ENCODE assay signal across 8 mouse cellular contexts in genomic region chr16:20716841-20717180, GRCm38 (mm10). TPM values are rescaled to one million over a fixed set of nuclear protein-coding genes. Genes with fewer than 3 reads are reported as not detected.
A peak's percentile ranks its signal among the peaks of the same experiment; 100 is the strongest.
DNase-seq lines count a peak whose midpoint lies in the region; ATAC-seq and TF ChIP-seq lines count a peak whose summit lies in the region.

No protein-coding gene starts in this region.

- intact Hi-C loops in heart, postnatal 25 days (cut with DNase I), result loop anchor here (2.0 to 5.0 kb wide), 2 partner anchors 16 to 180 kb away; partner anchors contain the start of gene Ap2m1

- peaks cover 5% of the 10 kb centered on the region; the same call in 1 of the 2 replicates for H3K27me3 ChIP-seq in heart, embryonic 10.5 days (ENCODE audit: insufficient read depth, poor library complexity, severe bottlenecking)
- H3K27me3 ChIP-seq in E14TG2a.4 (ENCODE audit: insufficient read depth, low read length), result no peaks in the 10 kb centered on the region
- no peaks in the 10 kb centered on the region for H3K27me3 ChIP-seq in forebrain, embryonic 16.5 days (replicated peaks; ENCODE audit: control insufficient read depth, insufficient read depth, low read length)

- no peak for TF ChIP-seq CTCF in E14TG2a.4 (conservative IDR thresholded peaks at IDR 0.05; ENCODE audit: low read length)

- peak overlapping the region; percentile 71 for H3K9ac ChIP-seq in forebrain, embryonic 16.5 days (replicated peaks; ENCODE audit: low read depth, low read length)

- no peaks in the 10 kb centered on the region for H3K9me3 ChIP-seq in heart, embryonic 10.5 days
- H3K9me3 ChIP-seq in E14TG2a.4 (ENCODE audit: low read length), result peaks cover 5% of the 10 kb centered on the region
- no peaks in the 10 kb centered on the region for H3K9me3 ChIP-seq in forebrain, embryonic 16.5 days (ENCODE audit: control insufficient read depth, low read length)

- H3K27ac ChIP-seq in heart, embryonic 10.5 days, result peak overlapping the region; percentile 91
- peak overlapping the region; percentile 87 for H3K27ac ChIP-seq in forebrain, embryonic 16.5 days (ENCODE audit: low read length)

- peak; percentile 11 for ATAC-seq in forebrain, embryonic 16.5 days

- H3K4me1 ChIP-seq in heart, embryonic 10.5 days, result peaks cover 49% of the 10 kb centered on the region
- H3K4me1 ChIP-seq in E14TG2a.4 (replicated peaks; ENCODE audit: low read depth, low read length), result peaks cover 75% of the 10 kb centered on the region
- H3K4me1 ChIP-seq in forebrain, embryonic 16.5 days (replicated peaks; ENCODE audit: control insufficient read depth, insufficient read depth, low read length), result peaks cover 36% of the 10 kb centered on the region

- H3K36me3 ChIP-seq in heart, embryonic 10.5 days, result peaks cover 26% of the 10 kb centered on the region
- H3K36me3 ChIP-seq in E14TG2a.4 (ENCODE audit: insufficient read depth, low read length), result peaks cover 46% of the 10 kb centered on the region
- H3K36me3 ChIP-seq in forebrain, embryonic 16.5 days (ENCODE audit: control insufficient read depth, insufficient read depth), result no peaks in the 10 kb centered on the region

- peak overlapping the region; percentile 66 for H3K4me3 ChIP-seq in heart, embryonic 10.5 days
- H3K4me3 ChIP-seq in E14TG2a.4 (replicated peaks; ENCODE audit: low read length), result peak overlapping the region; percentile 88
- H3K4me3 ChIP-seq in forebrain, embryonic 16.5 days (replicated peaks; ENCODE audit: low read length), result peak overlapping the region; percentile 53

- H3K4me2 ChIP-seq in forebrain, embryonic 16.5 days (ENCODE audit: low read length), result peak overlapping the region; percentile 92

- 0% methylated on average over 8 of the region's 8 CpGs for WGBS in heart, embryonic 10.5 days
- 1% methylated on average over 8 of the region's 8 CpGs for whole genome bisulfite sequencing in forebrain, embryonic 16.5 days

- no peak for DNase-seq in heart, embryonic 10.5 days (ENCODE audit: low spot score)
- no peak for DNase-seq in heart, postnatal 25 days (ENCODE audit: low spot score)
- peak; percentile 19 for DNase-seq in lung, postnatal 14 days
- DNase-seq in MN1 (ENCODE audit: low spot score), result no peak
- DNase-seq in thymus, postnatal 36 days, result no peak
- DNase-seq in urinary bladder, postnatal 25 days (ENCODE audit: low spot score), result no peak

RNA-seq across cellular contexts. Expression of gene Polr2h, which starts 0.7 kb away (rescaled TPM):
- 68.8 and 103 TPM in 2 replicates for polyA plus RNA-seq in heart, embryonic 10.5 days (2016; fragmentation: Nextera tagmentation; extraction: Ambion mirVana)
- 10 to 100 TPM in 1 of 2 experiments, 1 to 10 TPM in 1; 9.0 to 10.5 TPM for total RNA-seq in heart, postnatal 25 days (2021)
- polyA plus RNA-seq in forebrain, embryonic 16.5 days (2015; fragmentation: Nextera tagmentation; extraction: Ambion mirVana), result 84.5 and 94.4 TPM in 2 replicates

RNA-seq across cellular contexts. Expression of gene Clcn2, which starts 0.7 kb away (rescaled TPM):
- polyA plus RNA-seq in heart, embryonic 10.5 days (2016; fragmentation: Nextera tagmentation; extraction: Ambion mirVana), result 4.7 and 10.3 TPM in 2 replicates
- 1 to 10 TPM; 1.5 to 2.1 TPM for total RNA-seq in heart, postnatal 25 days (2021)
- polyA plus RNA-seq in forebrain, embryonic 16.5 days (2015; fragmentation: Nextera tagmentation; extraction: Ambion mirVana), result 15.9 and 20.8 TPM in 2 replicates

RNA-seq across cellular contexts. Expression of gene Chrd, which starts 16.1 kb away (rescaled TPM):
- 0.27 and 0.87 TPM in 2 replicates for polyA plus RNA-seq in heart, embryonic 10.5 days (2016; fragmentation: Nextera tagmentation; extraction: Ambion mirVana)
- total RNA-seq in heart, postnatal 25 days (2021), result 1 to 10 TPM; 2.0 to 2.7 TPM
- polyA plus RNA-seq in forebrain, embryonic 16.5 days (2015; fragmentation: Nextera tagmentation; extraction: Ambion mirVana), result 4.2 and 4.4 TPM in 2 replicates

RNA-seq across cellular contexts. Expression of gene Thpo, which starts 17.5 kb away (rescaled TPM):
- polyA plus RNA-seq in heart, embryonic 10.5 days (2016; fragmentation: Nextera tagmentation; extraction: Ambion mirVana), result 0.49 and 1.1 TPM in 2 replicates
- under 1 TPM in 1 of 2 experiments, not detected in 1; 0.50 TPM for total RNA-seq in heart, postnatal 25 days (2021)
- 0.83 and 1.5 TPM in 2 replicates for polyA plus RNA-seq in forebrain, embryonic 16.5 days (2015; fragmentation: Nextera tagmentation; extraction: Ambion mirVana)

RNA-seq across cellular contexts. Expression of gene Fam131a, which starts 23.8 kb away (rescaled TPM):
- 2.5 TPM in 2 replicates for polyA plus RNA-seq in heart, embryonic 10.5 days (2016; fragmentation: Nextera tagmentation; extraction: Ambion mirVana)
- 10 to 100 TPM; 28.3 to 31.4 TPM for total RNA-seq in heart, postnatal 25 days (2021)
- 57.4 and 65.3 TPM in 2 replicates for polyA plus RNA-seq in forebrain, embryonic 16.5 days (2015; fragmentation: Nextera tagmentation; extraction: Ambion mirVana)
